Mouse (Mus musculus) hindbrain, embryonic 16.5 days (tissue): ENCODE results near the gene Guca1a. TPM values are rescaled to one million over a fixed set of nuclear protein-coding genes. Genes with fewer than 3 reads are reported as not detected.

Source experiments
- ATAC-seq: fragments of 200-750 bp; cut with Nextera tagmentation; 2 replicates; pipeline ENCODE4 v1.8.0; 2017; ENCODE audit warnings: moderate TSS enrichment, moderate library complexity
- H3K27ac ChIP-seq: fragments of 300-500 bp; sonication (generic); 2 replicates; pipeline ENCODE4 v1.5.1; 2014; ENCODE audit warnings: low read depth, mild to moderate bottlenecking, control low read depth, low read length, moderate library complexity
- H3K27me3 ChIP-seq: fragments of 300-500 bp; sonication (generic); replicated peaks from 2 replicates; pipeline ENCODE4 v1.6.1; 2014; ENCODE audit warnings: low read length; ENCODE audit not compliant: control insufficient read depth, insufficient read depth
- H3K36me3 ChIP-seq: fragments of 300-500 bp; sonication (generic); 2 replicates; pipeline ENCODE4 v1.6.1; 2014; ENCODE audit warnings: mild to moderate bottlenecking, low read length, moderate library complexity, mixed read lengths; ENCODE audit not compliant: control insufficient read depth, insufficient read depth
- H3K4me1 ChIP-seq: fragments of 300-500 bp; sonication (generic); 2 replicates; pipeline ENCODE4 v1.6.1; 2014; ENCODE audit warnings: low read depth, low read length; ENCODE audit not compliant: control insufficient read depth, insufficient read depth
- H3K4me2 ChIP-seq: fragments of 300-500 bp; sonication (generic); 2 replicates; pipeline ENCODE4 v1.6.1; 2014; ENCODE audit warnings: mild to moderate bottlenecking, low read length, control low read depth, moderate library complexity
- H3K4me3 ChIP-seq: fragments of 300-500 bp; sonication (generic); 2 replicates; pipeline ENCODE4 v1.5.1; 2014; ENCODE audit warnings: mild to moderate bottlenecking, low read length, control low read depth, moderate library complexity
- H3K9ac ChIP-seq: fragments of 300-500 bp; sonication (generic); 2 replicates; pipeline ENCODE4 v1.6.1; 2014; ENCODE audit warnings: low read depth, mild to moderate bottlenecking, control low read depth, low read length, moderate library complexity
- H3K9me3 ChIP-seq: fragments of 300-500 bp; sonication (generic); 2 replicates; pipeline ENCODE4 v1.6.1; 2014; ENCODE audit warnings: mild to moderate bottlenecking, low read length, moderate library complexity; ENCODE audit not compliant: control insufficient read depth
- WGBS: fragments of 180-500 bp; shearing (Covaris S2); extraction: QIAGEN DNeasy Blood & Tissue Kit; methylation state at CpG from one replicate; pipeline ENCODE4 v1.1.7; 2014; 5-methylcytosine and 5-hydroxymethylcytosine counted together
- polyA plus RNA-seq: library from polyadenylated mRNA; unstranded; fragments of >200 nt; fragmentation: Nextera tagmentation; extraction: Ambion mirVana; gene quantifications from 2 replicates; pipeline ENCODE4 v1.2.1, GENCODE M21; 2015

The Guca1a gene
- polyA plus RNA-seq, 1 experiment from 2014 or later, result 0.66 TPM

- WGBS, result 10% methylated on average over 4 of the region's 4 CpGs
- Histone ChIP-seq H3K9ac (no peak overlapping the region), H3K36me3 (peaks cover 19% of the 10 kb centered on the region), H3K4me1 (peaks cover 5% of the 10 kb centered on the region), H3K9me3 (no peaks in the 10 kb centered on the region), H3K4me3 (no peak overlapping the region), H3K27ac (no peak overlapping the region), H3K27me3 (0 out of 2 replicates have a peak, but pooled peaks cover 2% of the 10 kb centered on the region), H3K4me2 (no peak overlapping the region)
- ATAC-seq, result peak; percentile 65; the same call in 1 of the 2 replicates
Observed at GRCm38 (mm10) chr17:47371451-47371850, 28.9 kb downstream of the Guca1a start.

GRCm38 (mm10) chr17:47369087-47369443 lies 31.3 kb downstream of the Guca1a start:
- 2% methylated on average over 20 of the region's 20 CpGs for WGBS
- Histone ChIP-seq H3K4me2 (peak overlapping the region; percentile 83), H3K27me3 (peaks cover 2% of the 10 kb centered on the region; the same call in 1 of the 2 replicates), H3K9ac (peak overlapping the region; percentile 69), H3K9me3 (no peaks in the 10 kb centered on the region), H3K4me3 (peak overlapping the region; percentile 74), H3K36me3 (peaks cover 13% of the 10 kb centered on the region), H3K4me1 (peaks cover 5% of the 10 kb centered on the region), H3K27ac (peak overlapping the region; percentile 81)
- peak; percentile 83 for ATAC-seq

- no peaks in the 10 kb centered on the region for H3K9me3 ChIP-seq
- peak within 1 kb of the TSS; percentile 74 for H3K4me3 ChIP-seq
- H3K36me3 ChIP-seq, result peaks cover 12% of the 10 kb centered on the region
- H3K4me1 ChIP-seq, result peaks cover 5% of the 10 kb centered on the region
- peak within 1 kb of the TSS; percentile 81 for H3K27ac ChIP-seq
- peak within 1 kb of the TSS; percentile 69 for H3K9ac ChIP-seq
- WGBS, result 4% methylated on average over 35 of the region's 35 CpGs
- H3K27me3 ChIP-seq, result peaks cover 2% of the 10 kb centered on the region; the same call in 1 of the 2 replicates
- peak within 1 kb of the TSS; percentile 83 for H3K4me2 ChIP-seq
- peak; percentile 96 for ATAC-seq
Observed at GRCm38 (mm10) chr17:47368401-47369086, 31.8 kb downstream of the Guca1a start, which contains the start of gene Mrps10. Mrps10 (plus strand) TSS chr17:47368887.

GRCm38 (mm10) chr17:47361343-47361742 lies 39.0 kb downstream of the Guca1a start:
- no peak overlapping the region for H3K27ac ChIP-seq
- no peak for ATAC-seq
- H3K9ac ChIP-seq, result no peak overlapping the region
- H3K9me3 ChIP-seq, result no peaks in the 10 kb centered on the region
- no peak overlapping the region for H3K4me3 ChIP-seq
- peaks cover 11% of the 10 kb centered on the region for H3K36me3 ChIP-seq
- WGBS, result 78% methylated on average over 11 of the region's 11 CpGs
- no peaks in the 10 kb centered on the region for H3K4me1 ChIP-seq
- H3K27me3 ChIP-seq, result no peaks in the 10 kb centered on the region; the same call in 1 of the 2 replicates
- no peak overlapping the region for H3K4me2 ChIP-seq

- Histone ChIP-seq H3K36me3 (peaks cover 18% of the 10 kb centered on the region), H3K9ac (no peak overlapping the region), H3K9me3 (no peaks in the 10 kb centered on the region), H3K4me3 (no peak overlapping the region), H3K4me1 (no peaks in the 10 kb centered on the region), H3K27me3 (no peaks in the 10 kb centered on the region), H3K4me2 (no peak overlapping the region), H3K27ac (no peak overlapping the region)
- 32% methylated on average over 6 of the region's 6 CpGs for WGBS
- no peak for ATAC-seq
Observed at GRCm38 (mm10) chr17:47359964-47360363, 40.4 kb downstream of the Guca1a start.

GRCm38 (mm10) chr17:47349721-47350319 lies 50.6 kb downstream of the Guca1a start:
- H3K4me1 ChIP-seq, result no peaks in the 10 kb centered on the region
- no peak overlapping the region for H3K27ac ChIP-seq
- ATAC-seq, result no peak
- no peak overlapping the region for H3K9ac ChIP-seq
- H3K27me3 ChIP-seq, result no peaks in the 10 kb centered on the region
- H3K9me3 ChIP-seq, result peaks cover 23% of the 10 kb centered on the region
- H3K4me3 ChIP-seq, result no peak overlapping the region
- no peak overlapping the region for H3K4me2 ChIP-seq
- WGBS, result 95% methylated on average over 3 of the region's 3 CpGs
- peaks cover 68% of the 10 kb centered on the region for H3K36me3 ChIP-seq

Other genes starting within 250 kb of the Guca1a start
- 67.0 and 72.1 TPM in 2 replicates for gene Mrps10, start 31.7 kb downstream of the Guca1a start, polyA plus RNA-seq
- 0.45 and 0.81 TPM in 2 replicates for gene Guca1b, start 15.2 kb downstream of the Guca1a start, polyA plus RNA-seq
- gene AI661453, start 36.0 kb upstream of the Guca1a start, polyA plus RNA-seq, result 0.11 and 0.42 TPM in 2 replicates
- gene 1700001C19Rik, start 36.8 kb upstream of the Guca1a start, polyA plus RNA-seq, result 0.62 and 1.1 TPM in 2 replicates
- gene Taf8, start 101.7 kb upstream of the Guca1a start, polyA plus RNA-seq, result 20.0 and 20.5 TPM in 2 replicates
- 81.7 and 99.9 TPM in 2 replicates for gene Ccnd3, start 104.5 kb upstream of the Guca1a start, polyA plus RNA-seq
- gene Bysl, start 210.9 kb upstream of the Guca1a start, polyA plus RNA-seq, result 35.5 and 37.8 TPM in 2 replicates
- gene Med20, start 211.0 kb upstream of the Guca1a start, polyA plus RNA-seq, result 43.7 and 45.3 TPM in 2 replicates
- 1.7 and 1.9 TPM in 2 replicates for gene Gm20517, start 211.0 kb upstream of the Guca1a start, polyA plus RNA-seq
- gene Usp49, start 230.1 kb upstream of the Guca1a start, polyA plus RNA-seq, result 5.2 TPM in 2 replicates